Mouse (Mus musculus): ENCODE data around the gene Ccdc80.
A peak's percentile ranks its signal among the peaks of the same experiment; 100 is the strongest.

Gene Ccdc80

DNA sequence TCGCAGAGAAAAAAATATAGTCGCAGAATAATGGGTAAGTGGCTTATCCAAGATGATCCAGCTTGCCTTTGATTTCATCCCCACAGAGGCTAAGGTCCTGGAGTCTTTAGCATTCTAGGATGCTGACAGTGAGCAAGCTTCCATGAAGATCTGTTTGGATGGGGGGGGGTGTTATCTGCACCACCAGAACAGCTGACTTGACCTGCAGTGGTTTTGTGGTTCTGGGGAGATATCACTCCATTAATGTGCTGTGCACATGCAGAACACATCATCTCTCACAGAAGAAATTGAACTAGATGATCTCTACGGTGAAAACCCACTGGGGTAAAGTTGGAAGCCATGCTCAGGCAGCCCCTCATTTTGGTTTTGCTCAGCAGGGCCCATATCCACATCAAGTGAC, 24.0 kb downstream of the Ccdc80 start:
- no peak for DNase-seq (ENCODE audit: low spot score in 2 of 2)

DNA sequence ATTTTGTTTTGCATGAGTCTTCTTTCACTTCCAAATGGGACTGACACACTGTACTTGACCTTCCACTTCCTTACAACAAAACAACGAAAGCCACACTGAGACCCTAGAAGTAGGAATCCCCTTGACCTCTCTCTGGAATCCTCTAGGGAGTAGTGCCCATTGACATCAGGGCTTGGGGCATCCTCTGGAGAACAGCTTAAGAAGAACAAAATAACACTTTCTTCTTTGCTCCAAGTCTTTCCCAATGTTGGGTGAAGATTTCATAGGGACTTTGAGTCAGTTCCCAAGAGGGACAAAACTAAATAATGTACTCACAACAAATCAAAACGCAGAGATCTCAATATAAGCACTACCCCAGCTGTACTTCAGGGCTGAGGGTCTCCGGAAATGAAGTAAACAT, 25.6 kb downstream of the Ccdc80 start:
- DNase-seq (ENCODE audit: low spot score in 2 of 2): no peak

DNA sequence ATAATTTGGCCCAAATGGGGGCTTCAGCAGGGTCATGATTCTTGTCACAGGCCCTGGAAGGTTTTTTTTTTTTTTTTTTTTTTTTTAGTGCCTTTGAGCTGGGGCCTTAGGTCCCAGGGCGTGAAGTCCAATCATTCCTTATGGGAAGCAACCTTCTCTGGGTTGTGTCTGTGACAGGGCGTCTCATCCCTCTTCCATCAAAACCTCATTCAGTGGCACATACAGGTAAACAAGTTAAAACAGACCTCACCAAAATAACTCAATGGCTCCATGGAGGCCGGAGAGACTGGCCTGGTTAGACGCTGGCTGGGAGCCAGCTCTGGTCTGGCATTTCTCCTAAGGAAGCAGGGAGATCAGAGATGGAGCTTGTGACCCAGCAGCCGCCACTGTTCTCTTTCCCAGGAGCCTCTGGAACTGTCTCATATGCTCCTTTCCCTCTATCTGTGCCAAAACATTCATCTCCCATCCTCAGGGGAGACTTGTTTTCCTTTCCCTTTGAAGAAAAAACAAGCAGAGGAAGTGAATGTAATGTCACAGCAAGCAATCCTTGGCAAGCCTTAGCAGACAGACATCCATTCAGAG, 27.7 kb downstream of the Ccdc80 start:
- DNase-seq (ENCODE audit: low spot score in 2 of 2): no peak

DNA sequence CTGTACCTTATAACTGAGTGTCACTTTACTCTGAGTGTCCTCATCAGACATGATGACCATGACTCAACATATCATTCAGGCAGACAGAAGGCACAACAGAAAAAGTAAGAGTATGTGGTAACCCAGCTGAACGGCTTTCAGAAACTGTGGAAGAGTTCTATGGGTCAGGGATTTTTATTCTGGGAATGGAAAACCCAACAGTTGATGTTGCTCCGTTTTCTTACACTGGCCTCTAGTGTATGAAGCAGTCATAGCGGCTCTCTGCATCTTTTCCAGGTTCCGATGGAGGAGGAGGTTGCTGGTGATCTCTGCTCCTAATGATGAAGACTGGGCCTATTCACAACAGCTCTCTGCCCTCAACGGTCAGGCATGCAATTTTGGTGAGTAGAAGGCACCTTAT, 29.4 kb downstream of the Ccdc80 start:
- peak; percentile 22 to 44 for DNase-seq (ENCODE audit: low spot score in 2 of 2)

DNA sequence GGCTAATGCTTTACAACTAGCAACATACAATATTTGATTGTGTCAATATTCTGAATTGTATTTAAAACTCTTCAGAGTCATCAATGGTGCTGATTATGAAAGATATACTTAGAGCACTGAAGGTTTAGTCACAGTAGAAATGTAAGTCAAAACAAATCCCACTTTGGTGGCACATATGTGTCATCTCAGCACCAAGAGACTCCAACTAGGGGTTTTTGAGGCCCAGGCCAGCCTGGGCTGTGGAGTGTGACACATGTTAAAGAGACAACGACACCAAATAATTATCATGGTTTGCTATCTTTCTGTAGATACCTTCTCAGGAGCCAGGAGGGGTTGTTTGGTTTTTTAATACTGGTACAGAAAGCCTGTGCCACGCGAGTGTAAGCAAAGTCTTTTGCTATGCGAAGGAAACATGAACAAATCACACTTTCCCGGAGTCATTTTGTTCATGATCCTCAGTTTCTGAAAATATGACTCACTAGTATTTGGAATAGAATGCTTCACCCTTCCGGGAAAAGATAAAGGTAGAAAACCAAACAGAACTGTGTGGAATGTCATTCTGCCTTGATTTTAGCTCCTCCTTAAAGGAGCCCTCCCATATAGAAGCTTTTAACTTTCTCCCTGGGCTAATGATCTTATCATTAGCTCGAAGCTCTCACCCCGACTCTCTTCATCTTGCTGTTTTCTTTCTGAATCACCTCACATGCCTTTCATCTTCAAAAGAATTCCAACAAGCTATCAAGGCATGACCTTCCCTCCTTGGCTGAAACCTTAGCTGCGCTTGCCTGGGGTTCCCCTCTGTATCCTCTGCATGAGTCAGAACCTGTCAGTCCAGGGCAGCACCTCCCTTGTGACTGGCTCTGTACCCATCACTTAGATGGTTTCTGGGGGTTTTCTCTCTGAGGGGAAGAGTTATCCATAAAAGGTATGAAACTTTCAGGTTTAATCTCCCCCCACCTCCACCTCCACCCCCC, 31.3 kb downstream of the Ccdc80 start:
- DNase-seq (ENCODE audit: low spot score in 2 of 2): no peak

DNA sequence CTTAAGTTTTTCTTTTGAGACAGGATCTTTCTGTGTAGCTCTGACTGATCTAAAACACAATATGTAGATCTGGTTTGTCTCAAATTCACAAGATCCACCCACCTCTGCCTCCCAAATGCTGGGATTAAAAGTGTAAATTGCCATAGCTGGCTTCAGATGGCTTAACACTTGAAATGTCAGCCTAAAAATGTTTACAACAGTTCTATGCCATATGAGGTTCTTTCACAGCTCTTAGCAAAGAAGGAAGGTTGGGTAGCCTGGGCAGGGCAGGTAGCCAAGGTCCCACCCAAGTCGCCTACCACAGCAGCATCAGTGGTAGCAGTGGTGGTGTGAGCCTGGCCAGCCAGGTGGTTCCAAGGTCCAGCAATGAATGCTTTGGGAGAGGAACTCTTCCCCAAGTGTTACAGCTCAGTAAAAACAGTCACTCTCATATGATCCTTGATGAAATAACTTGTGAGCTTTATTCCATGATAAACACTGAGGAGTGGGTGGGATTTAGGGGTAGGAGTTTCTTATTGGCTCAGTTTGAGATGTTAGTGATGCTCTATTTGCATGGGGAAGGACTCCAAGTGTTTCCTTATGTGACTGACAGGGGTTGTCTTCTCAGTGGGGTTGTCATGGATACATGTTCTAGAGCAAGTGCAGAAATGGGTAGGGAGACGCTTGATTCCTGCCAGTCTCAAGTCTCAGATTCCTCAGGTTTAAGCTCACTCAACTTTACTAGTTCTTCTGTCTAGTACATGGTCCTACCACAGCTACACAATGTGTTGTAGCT, 34.9 kb downstream of the Ccdc80 start:
- DNase-seq (ENCODE audit: low spot score in 2 of 2): peak; percentile 58 to 79

DNA sequence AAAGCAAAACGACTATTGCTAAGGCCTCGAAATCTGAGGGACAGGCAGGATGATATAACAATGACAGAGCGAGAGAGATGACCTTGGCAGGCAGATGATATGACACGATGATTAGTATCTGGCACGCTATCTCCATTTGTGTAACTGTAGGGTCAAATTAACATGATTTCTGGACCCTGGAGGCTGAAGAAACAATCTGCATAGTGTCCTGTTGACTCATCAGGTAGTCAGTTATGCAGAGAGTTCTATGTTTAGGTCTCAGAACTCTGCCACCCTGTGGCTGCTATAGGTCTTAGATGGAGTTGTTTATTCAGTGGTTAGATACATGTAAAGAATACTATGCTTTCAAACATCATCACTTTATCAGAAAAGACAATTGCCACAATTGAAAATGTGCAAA, 48.5 kb downstream of the Ccdc80 start:
- no peak for DNase-seq (ENCODE audit: low spot score in 2 of 2)

DNA sequence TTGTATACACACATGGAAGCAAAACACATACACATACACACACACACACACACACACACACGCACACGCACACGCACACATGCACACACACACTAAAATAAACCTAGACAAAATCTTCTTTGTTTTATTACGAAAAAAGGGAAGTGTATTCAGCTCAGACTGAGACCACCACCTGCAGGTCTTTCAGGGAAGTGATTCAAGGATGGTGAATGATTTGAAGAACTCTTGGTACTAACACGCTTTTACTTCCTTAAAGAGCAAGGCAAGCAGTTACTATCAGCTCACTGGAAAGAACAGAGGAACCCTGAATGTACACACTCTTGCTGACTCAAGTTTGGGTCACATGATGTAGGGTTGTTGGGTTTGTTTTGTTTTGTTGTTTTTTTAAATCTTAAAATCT, 49.4 kb downstream of the Ccdc80 start:
- DNase-seq (ENCODE audit: low spot score in 2 of 2): no peak

DNA sequence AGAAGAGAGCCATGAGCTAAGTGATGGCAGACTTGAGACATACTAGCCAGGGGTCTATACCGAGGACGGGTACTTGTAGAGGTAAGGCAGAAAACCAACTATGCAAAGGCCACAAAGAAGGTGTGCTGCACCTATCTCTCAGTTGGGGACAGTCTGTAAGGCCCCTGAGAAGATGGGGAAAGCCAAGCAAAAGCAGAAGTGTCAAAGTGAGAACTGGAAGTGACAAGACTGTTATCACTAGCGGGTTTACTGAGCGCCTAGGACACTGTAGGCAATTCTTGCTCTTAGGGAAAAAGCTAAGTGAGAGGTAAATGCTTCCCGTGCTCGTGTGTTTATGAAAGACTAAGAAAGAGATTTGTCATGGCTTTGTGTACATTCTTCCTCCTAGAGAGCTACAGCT, 51.9 kb downstream of the Ccdc80 start:
- no peak for DNase-seq (ENCODE audit: low spot score in 2 of 2)

DNA sequence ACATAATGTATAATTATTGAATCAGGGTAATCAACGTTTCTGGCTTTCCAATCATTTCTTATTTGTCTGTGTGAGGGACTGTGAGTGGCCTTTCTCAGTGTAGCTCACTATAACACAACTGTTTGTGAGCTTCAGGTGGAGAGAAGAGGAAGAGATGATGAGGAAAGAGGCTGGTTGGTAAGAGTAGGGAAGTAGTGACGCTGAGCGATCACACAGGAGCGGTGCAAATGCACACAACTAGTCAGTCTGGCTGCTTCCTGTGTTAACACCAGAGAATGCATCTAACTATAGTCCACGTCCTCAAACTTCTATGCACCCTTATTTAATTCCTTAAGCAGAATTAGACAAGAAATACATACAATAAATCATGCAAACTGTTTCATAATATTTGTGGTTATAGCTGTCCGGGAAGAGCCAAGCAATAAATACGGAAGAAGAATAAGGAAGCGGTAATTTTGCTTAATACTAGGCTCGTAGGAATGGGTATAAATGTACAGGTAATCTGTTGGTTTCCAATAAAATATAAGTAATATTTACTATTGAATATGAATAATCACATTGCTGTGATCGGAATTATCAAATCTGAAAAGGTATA, 55.4 kb downstream of the Ccdc80 start:
- no peak for DNase-seq (ENCODE audit: low spot score in 2 of 2)

DNA sequence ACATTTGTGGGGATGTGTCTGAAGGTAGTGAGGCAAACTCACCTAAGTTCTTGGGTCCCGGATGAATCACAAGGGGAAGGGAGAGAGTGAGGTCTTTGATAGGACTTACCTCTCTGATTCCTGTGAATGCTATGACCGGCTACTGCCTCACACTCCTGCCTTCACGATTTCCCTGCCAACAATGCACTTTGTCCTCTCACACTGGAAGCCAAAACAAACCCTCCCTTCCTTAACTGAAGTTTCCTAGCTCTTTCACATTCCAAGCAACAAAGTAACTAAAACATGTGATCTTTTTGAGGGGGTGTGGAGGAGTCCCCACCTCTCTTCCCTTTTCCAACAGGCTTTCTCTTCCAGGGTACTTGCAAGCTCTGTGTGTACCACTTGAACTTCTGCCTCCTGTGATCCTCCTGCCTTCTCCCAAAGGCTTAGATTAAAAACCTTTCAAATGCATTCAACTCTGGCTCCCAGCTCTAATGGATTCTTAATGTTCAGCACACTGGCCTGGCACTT, 61.6 kb downstream of the Ccdc80 start:
- no peak for DNase-seq (ENCODE audit: low spot score in 2 of 2)

DNA sequence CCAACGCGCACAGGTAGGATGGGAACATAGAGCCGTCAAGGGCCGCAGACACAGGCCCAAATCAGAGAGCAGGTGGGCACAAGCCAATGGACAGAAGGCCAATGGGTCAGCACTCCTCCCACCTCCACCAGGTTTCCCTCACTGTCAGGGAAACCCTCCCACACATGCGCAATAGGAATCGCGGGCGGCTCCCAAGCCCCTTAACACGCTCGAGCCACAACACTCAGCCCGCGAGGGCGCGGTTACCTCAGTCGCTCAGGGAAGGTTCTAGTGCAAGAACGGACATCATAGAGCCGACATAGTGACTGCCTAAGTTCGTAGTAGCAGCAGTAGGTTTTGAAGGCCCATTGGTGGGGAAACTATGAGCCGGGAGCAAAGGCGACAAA, 64.9 kb downstream of the Ccdc80 start:
- DNase-seq (ENCODE audit: low spot score in 2 of 2): peak; percentile 65 to 70

DNA sequence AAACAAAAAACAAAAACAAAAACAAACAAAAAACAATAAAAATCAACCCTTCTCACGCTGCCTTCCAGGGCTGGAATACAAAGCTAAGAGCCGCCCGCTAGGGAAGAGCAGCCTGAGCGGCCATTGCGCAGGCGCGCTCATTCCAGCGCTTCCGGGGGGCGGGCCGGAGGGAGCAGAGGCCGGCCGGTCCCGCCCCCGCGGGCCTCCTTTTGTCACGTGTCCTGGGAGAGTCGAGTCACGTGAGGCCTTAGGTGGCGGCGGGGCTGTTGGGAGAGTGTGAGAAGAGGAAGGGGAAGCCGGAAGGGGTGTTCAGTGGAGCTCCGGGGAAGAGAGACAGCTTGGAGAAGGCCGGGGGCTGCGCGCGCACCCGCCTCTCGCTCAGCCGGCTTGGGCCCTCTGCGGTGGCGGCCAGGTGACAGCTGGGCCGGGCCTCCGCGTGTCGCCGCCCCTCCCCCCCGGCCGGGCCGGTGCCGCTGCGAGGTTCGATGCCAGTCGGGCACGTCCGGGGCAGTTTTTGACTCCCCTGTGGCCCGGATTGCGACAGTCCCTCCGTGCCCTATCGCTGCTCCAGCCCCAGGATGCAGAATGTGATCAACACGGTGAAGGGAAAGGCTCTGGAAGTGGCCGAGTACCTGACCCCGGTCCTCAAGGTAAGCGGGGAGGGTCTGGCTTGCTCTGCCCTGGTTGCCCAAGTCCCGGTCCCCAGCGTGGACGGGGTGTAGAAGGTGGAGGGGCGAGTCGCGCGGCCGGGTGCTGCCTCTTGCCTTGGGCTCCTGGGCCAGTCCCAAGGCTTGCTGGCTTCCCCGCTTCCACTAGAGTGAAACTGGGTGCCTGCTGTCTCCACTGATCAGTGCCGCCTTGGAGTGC, 65.6 kb downstream of the Ccdc80 start, which contains the start of the genes Slc35a5 and Atg3:
Gene Slc35a5, minus strand, starts transcription at position 185 of the 867 bp plus-strand sequence.
Gene Atg3, plus strand, starts transcription at position 264 of the 867 bp plus-strand sequence.
- peak; percentile 93 to 95 for DNase-seq (ENCODE audit: low spot score in 2 of 2)

DNA sequence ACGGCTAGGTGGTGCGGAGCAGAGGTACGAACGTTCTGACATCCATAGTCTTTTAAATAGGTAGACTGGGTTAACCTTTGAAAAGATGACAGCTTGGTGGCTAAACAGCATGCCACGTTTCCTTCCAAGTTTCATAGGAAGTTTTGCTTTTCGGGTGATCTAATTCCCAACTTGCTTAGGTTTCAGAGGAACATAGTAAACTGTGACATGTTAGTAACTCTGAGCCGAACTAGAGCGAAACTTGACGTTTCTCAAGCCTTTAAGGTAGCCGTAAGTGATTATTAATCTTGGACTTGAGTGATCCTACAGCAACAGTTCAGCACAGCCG, 66.2 kb downstream of the Ccdc80 start:
- no peak for DNase-seq (ENCODE audit: low spot score in 2 of 2)
